In the genomic region with DNA sequence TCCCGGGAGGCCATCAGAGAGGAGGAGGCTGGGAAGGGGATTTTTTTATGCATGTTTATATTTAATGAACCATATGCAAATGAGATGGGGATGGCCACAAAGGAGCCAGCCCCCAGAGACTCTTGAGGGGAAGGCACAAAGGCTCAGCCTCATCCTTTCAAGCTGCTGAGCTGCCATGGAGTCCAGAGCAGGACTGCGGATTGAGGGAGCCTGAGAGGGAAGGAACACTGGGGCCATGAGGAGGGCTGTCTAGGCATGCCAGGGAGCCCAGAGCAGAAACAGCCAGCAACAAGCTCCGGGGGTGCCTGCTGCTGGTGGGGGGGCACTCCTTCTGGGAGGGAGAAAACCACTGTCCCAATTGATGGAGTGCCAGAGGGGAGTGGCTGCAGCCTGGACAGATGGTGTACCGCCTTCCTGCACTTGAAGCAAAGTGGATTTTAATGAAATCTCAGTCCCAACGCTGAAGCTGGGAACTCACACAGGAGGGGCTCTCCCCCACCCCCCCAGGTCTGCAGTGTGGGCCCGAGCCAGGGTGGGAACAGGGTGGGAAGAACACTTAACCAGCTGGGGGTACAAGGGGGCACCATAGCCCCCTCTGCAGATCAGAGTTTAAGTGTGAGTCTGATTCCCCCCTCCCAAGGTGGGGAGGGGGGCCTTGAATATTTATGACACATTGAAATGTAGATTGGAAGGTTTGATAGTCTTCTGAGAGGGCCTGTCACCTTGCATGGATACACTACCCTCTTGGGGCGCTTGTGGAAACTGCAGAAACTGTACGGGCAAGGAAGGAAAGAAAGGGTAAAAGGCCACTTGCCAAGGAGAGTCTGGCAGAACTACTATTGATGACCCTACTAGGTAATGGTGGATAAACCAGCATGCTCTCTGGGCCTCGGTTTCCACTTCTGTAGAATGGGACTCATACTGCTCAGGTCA, we compare ENCODE assay signal across 9 mouse cellular contexts. TPM values are rescaled to one million over a fixed set of nuclear protein-coding genes. Genes with fewer than 3 reads are reported as not detected.
DNase-seq lines count a peak whose midpoint lies in the region; ATAC-seq and TF ChIP-seq lines count a peak whose summit lies in the region.
"Had no signal": no experiment of that assay in that cellular context is flagged by ENCODE, and none has a peak within 500 bp of the region (broad histone marks: within the 10 kb centered on the region; RNA-seq: fewer than 3 reads in every experiment).

No protein-coding gene starts in this region.

- no peak overlapping the region for H3K4me2 ChIP-seq in embryonic facial prominence, embryonic 12.5 days (replicated peaks)
- peak overlapping the region; percentile 21 for H3K4me2 ChIP-seq in hindbrain, embryonic 16.5 days (ENCODE audit: low read length)
- H3K4me2 ChIP-seq in neural tube, embryonic 15.5 days = 0 out of 2 replicates have a peak overlapping the region, but pooled peaks have one; percentile 10

- H3K9me3 ChIP-seq in embryonic facial prominence, embryonic 12.5 days = no peaks in the 10 kb centered on the region
- no peaks in the 10 kb centered on the region for H3K9me3 ChIP-seq in hindbrain, embryonic 16.5 days (ENCODE audit: control insufficient read depth, low read length)
- no peaks in the 10 kb centered on the region for H3K9me3 ChIP-seq in neural tube, embryonic 15.5 days (replicated peaks)

- H3K27ac ChIP-seq in layer of hippocampus, adult 2 months = peak overlapping the region; percentile 71
- H3K27ac ChIP-seq in embryonic facial prominence, embryonic 12.5 days = peak overlapping the region; percentile 72
- H3K27ac ChIP-seq in hindbrain, embryonic 16.5 days (ENCODE audit: low read depth, low read length) = peak overlapping the region; percentile 79
- H3K27ac ChIP-seq in neural tube, embryonic 15.5 days (replicated peaks) = peak overlapping the region; percentile 68

- 35% methylated on average over 9 of the region's 9 CpGs for WGBS in embryonic facial prominence, embryonic 12.5 days
- WGBS in hindbrain, embryonic 16.5 days = 15% methylated on average over 9 of the region's 9 CpGs
- 10% methylated on average over 9 of the region's 9 CpGs for WGBS in neural tube, embryonic 15.5 days

- no peak overlapping the region for H3K4me3 ChIP-seq in layer of hippocampus, adult 2 months
- no peak overlapping the region for H3K4me3 ChIP-seq in embryonic facial prominence, embryonic 12.5 days
- no peak overlapping the region for H3K4me3 ChIP-seq in hindbrain, embryonic 16.5 days (ENCODE audit: low read length)
- no peak overlapping the region for H3K4me3 ChIP-seq in neural tube, embryonic 15.5 days (replicated peaks)

- peak in 1 of 2 experiments; percentile 22 for DNase-seq in layer of hippocampus, adult 2 months (ENCODE audit: low spot score in 2 of 2)
- DNase-seq in layer of hippocampus, adult 9-11 months = no peak
- DNase-seq in urinary bladder, postnatal 14 days (ENCODE audit: low spot score) = no peak
- no peak for DNase-seq in ovary, postnatal 10 days (ENCODE audit: low spot score)
- DNase-seq in ovary, postnatal 14 days (ENCODE audit: low spot score) = no peak
- DNase-seq: spleen, adult 18-20 months had no signal

- peak; percentile 61 for TF ChIP-seq CTCF in layer of hippocampus, adult 2 months (conservative IDR thresholded peaks at IDR 0.05)

- H3K36me3 ChIP-seq in embryonic facial prominence, embryonic 12.5 days = 0 out of 2 replicates have a peak, but pooled peaks cover 3% of the 10 kb centered on the region
- no peaks in the 10 kb centered on the region for H3K36me3 ChIP-seq in hindbrain, embryonic 16.5 days (ENCODE audit: control insufficient read depth, insufficient read depth, low read length)
- no peaks in the 10 kb centered on the region for H3K36me3 ChIP-seq in neural tube, embryonic 15.5 days

- no peak overlapping the region for H3K9ac ChIP-seq in embryonic facial prominence, embryonic 12.5 days
- peak overlapping the region; percentile 47 for H3K9ac ChIP-seq in hindbrain, embryonic 16.5 days (ENCODE audit: low read depth, low read length)
- peak overlapping the region; percentile 20; the same call in 1 of the 2 replicates for H3K9ac ChIP-seq in neural tube, embryonic 15.5 days (replicated peaks)

- ATAC-seq in embryonic facial prominence, embryonic 12.5 days (ENCODE audit: insufficient number of reproducible peaks, insufficient read depth, low FRiP score, low TSS enrichment) = no peak
- peak; percentile 78 for ATAC-seq in hindbrain, embryonic 16.5 days
- peak; percentile 56; the same call in 1 of the 2 replicates for ATAC-seq in neural tube, embryonic 15.5 days (ENCODE audit: low FRiP score)

- H3K27me3 ChIP-seq in embryonic facial prominence, embryonic 12.5 days = no peaks in the 10 kb centered on the region
- H3K27me3 ChIP-seq in hindbrain, embryonic 16.5 days (replicated peaks; ENCODE audit: control insufficient read depth, insufficient read depth, low read length) = no peaks in the 10 kb centered on the region
- H3K27me3 ChIP-seq in neural tube, embryonic 15.5 days (replicated peaks) = no peaks in the 10 kb centered on the region

- peaks cover 57% of the 10 kb centered on the region for H3K4me1 ChIP-seq in embryonic facial prominence, embryonic 12.5 days
- peaks cover 50% of the 10 kb centered on the region for H3K4me1 ChIP-seq in hindbrain, embryonic 16.5 days (ENCODE audit: control insufficient read depth, insufficient read depth, low read depth, low read length)
- peaks cover 61% of the 10 kb centered on the region for H3K4me1 ChIP-seq in neural tube, embryonic 15.5 days

RNA-seq across cellular contexts. Expression of gene Parp16, which starts 18.9 kb away (rescaled TPM):
- total RNA-seq in layer of hippocampus, adult 2 months (2021) = 1 to 10 TPM; 5.0 to 5.1 TPM
- polyA plus RNA-seq in embryonic facial prominence, embryonic 12.5 days (2016; fragmentation: Nextera tagmentation; extraction: Ambion mirVana) = 7.1 and 7.2 TPM in 2 replicates
- 7.7 and 8.3 TPM in 2 replicates for polyA plus RNA-seq in hindbrain, embryonic 16.5 days (2015; fragmentation: Nextera tagmentation; extraction: Ambion mirVana)
- polyA plus RNA-seq in neural tube, embryonic 15.5 days (2015; fragmentation: Nextera tagmentation; extraction: Ambion mirVana) = 6.4 and 8.9 TPM in 2 replicates

RNA-seq across cellular contexts. Expression of gene Igdcc3, which starts 35.2 kb away (rescaled TPM):
- 1 to 10 TPM; 3.5 to 4.9 TPM for total RNA-seq in layer of hippocampus, adult 2 months (2021)
- 7.5 and 9.3 TPM in 2 replicates for polyA plus RNA-seq in embryonic facial prominence, embryonic 12.5 days (2016; fragmentation: Nextera tagmentation; extraction: Ambion mirVana)
- 4.4 and 9.0 TPM in 2 replicates for polyA plus RNA-seq in hindbrain, embryonic 16.5 days (2015; fragmentation: Nextera tagmentation; extraction: Ambion mirVana)
- polyA plus RNA-seq in neural tube, embryonic 15.5 days (2015; fragmentation: Nextera tagmentation; extraction: Ambion mirVana) = 7.9 and 8.9 TPM in 2 replicates
